Comparison of ENCODE assay signal across 12 mouse cellular contexts in the genomic region with DNA sequence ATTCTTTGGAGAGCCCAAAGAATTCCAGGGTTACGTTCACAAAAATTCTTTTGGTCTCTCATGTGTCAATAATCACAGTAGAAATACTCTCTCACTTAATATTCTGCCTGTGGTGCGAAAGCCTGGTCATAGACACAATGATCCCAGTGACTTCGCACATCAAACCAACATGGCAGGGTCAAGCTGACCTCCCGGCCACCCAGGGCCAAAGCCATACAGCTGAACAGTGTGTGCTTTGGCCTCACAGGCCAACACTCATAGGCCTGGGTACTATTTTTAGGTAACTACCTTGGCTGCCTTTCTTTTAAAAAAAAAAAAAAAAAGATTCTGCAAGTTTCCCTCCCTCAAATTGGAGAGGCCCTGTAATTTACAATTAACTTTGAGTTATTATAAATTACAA. TPM values are rescaled to one million over a fixed set of nuclear protein-coding genes. Genes with fewer than 3 reads are reported as not detected.
DNase-seq lines count a peak whose midpoint lies in the region.
"Had no signal": no experiment of that assay in that cellular context is flagged by ENCODE, and none has a peak within 500 bp of the region (broad histone marks: within the 10 kb centered on the region; RNA-seq: fewer than 3 reads in every experiment).

No protein-coding gene starts in this region.

- peak; percentile 64 for DNase-seq in gastrocnemius, postnatal 25 days
- no peak for DNase-seq in gastrocnemius, postnatal 10 days
- peak; percentile 46 for DNase-seq in ovary, adult 18-20 months (ENCODE audit: low spot score)
- DNase-seq in ovary, postnatal 14 days (ENCODE audit: low spot score) = no peak
- DNase-seq in heart, adult 9 months (ENCODE audit: low spot score in 2 of 2) = peak; percentile 38 to 45
- peak; percentile 13 for DNase-seq in heart, postnatal 4 days
- DNase-seq in cerebellum, adult 18-20 months = no peak
- DNase-seq in kidney, postnatal 10 days = no peak
- DNase-seq: cerebellum, adult 11-12 months; cerebellum, postnatal 14 days; kidney, postnatal 4 days; lung, embryonic 14.5 days had no signal

RNA-seq across cellular contexts. Expression of a gene that starts 11.3 kb away (rescaled TPM):
- total RNA-seq in gastrocnemius, postnatal 25 days (2021) = 100 to 1,000 TPM; 120 to 130 TPM
- total RNA-seq in gastrocnemius, postnatal 10 days (2021) = 100 to 1,000 TPM; 194 to 210 TPM
- 100 to 1,000 TPM; 178 TPM for total RNA-seq in heart, postnatal 4 days (2021)

Comparison
In these comparisons a context has a peak if more than half of its experiments do, and no peak if none do; other contexts are left out.
1. DNase-seq: peak in gastrocnemius, postnatal 25 days (single experiment), ovary, adult 18-20 months (single experiment), heart, adult 9 months (2 of 2) and heart, postnatal 4 days (single experiment); none in gastrocnemius, postnatal 10 days (single experiment), ovary, postnatal 14 days (single experiment), cerebellum, adult 18-20 months (0 of 2) and kidney, postnatal 10 days (single experiment).